Mouse (Mus musculus) lung, embryonic 16.5 days (tissue): ENCODE data around the gene Rdh12. TPM values are rescaled to one million over a fixed set of nuclear protein-coding genes. Genes with fewer than 3 reads are reported as not detected.
A peak's percentile ranks its signal among the peaks of the same experiment; 100 is the strongest.
"Not testable (repeated sequence)": the region's sequence is repeated elsewhere in the genome, so short reads cannot be mapped to it uniquely, and the experiment has no call there.

Experiments
- ATAC-seq: fragments of 200-750 bp; cut with Nextera tagmentation; 2 replicates; pipeline ENCODE4 v1.8.0; 2017; ENCODE audit warnings: low read depth, mild to moderate bottlenecking, moderate library complexity
- H3K27ac ChIP-seq: fragments of 300-500 bp; sonication (generic); 2 replicates; pipeline ENCODE4 v1.5.1; 2014; ENCODE audit warnings: mild to moderate bottlenecking, control low read depth, low read length
- H3K27me3 ChIP-seq: fragments of 300-500 bp; sonication (generic); 2 replicates; pipeline ENCODE4 v1.6.1; 2014; ENCODE audit warnings: low read depth, low read length, mixed read lengths; ENCODE audit not compliant: control insufficient read depth, insufficient read depth
- H3K36me3 ChIP-seq: fragments of 300-500 bp; sonication (generic); 2 replicates; pipeline ENCODE4 v1.6.1; 2014; ENCODE audit warnings: low read length; ENCODE audit not compliant: control insufficient read depth, insufficient read depth
- H3K4me1 ChIP-seq: fragments of 300-500 bp; sonication (generic); replicated peaks from 2 replicates; pipeline ENCODE4 v1.6.1; 2014; ENCODE audit warnings: low read length, mixed read lengths; ENCODE audit not compliant: control insufficient read depth, insufficient read depth
- H3K4me2 ChIP-seq: fragments of 300-500 bp; sonication (generic); 2 replicates; pipeline ENCODE4 v1.6.1; 2014; ENCODE audit warnings: low read depth, low read length, control low read depth
- H3K4me3 ChIP-seq: fragments of 300-500 bp; sonication (generic); 2 replicates; pipeline ENCODE4 v1.5.1; 2014; ENCODE audit warnings: mild to moderate bottlenecking, low read length, control low read depth
- H3K9ac ChIP-seq: fragments of 300-500 bp; sonication (generic); 2 replicates; pipeline ENCODE4 v1.6.1; 2014; ENCODE audit warnings: low read length, control low read depth
- H3K9me3 ChIP-seq: fragments of 300-500 bp; sonication (generic); 2 replicates; pipeline ENCODE4 v1.6.1; 2016; ENCODE audit warnings: low read length; ENCODE audit not compliant: control insufficient read depth
- WGBS: fragments of 180-500 bp; shearing (Covaris S2); extraction: QIAGEN DNeasy Blood & Tissue Kit; methylation state at CpG from one replicate; pipeline ENCODE4 v1.1.7; 2014; 5-methylcytosine and 5-hydroxymethylcytosine counted together
- polyA plus RNA-seq: library from polyadenylated mRNA; unstranded; fragments of >200 nt; fragmentation: Nextera tagmentation; extraction: Ambion mirVana; gene quantifications from 2 replicates; pipeline ENCODE4 v1.2.1, GENCODE M21; 2015

Rdh12 gene
- polyA plus RNA-seq, 1 experiment from 2014 or later = 2.1 TPM

DNA sequence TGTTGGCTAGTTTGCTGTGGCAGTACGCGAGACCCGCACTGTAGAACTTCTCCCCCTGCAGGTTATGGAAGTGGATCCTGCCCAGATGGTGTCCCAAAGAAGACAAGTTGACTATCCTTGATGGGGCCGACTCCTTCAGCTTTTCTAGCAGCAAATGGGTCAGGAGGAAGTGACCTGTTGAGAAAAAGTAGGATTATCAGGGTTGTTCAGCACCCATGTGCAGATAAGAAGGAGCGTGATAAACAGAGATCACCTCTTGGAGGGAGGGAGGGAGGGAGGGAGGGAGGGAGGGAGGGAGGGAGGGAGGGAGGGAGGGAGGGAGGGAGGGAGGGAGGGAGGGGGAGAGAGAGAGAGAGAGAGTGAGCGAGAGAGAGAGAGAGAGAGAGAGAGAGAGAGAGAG is 23.6 kb upstream of the Rdh12 start:
- not testable (repeated sequence) for H3K9me3 ChIP-seq, H3K27ac ChIP-seq, ATAC-seq, H3K4me3 ChIP-seq, H3K9ac ChIP-seq, H3K27me3 ChIP-seq, H3K4me2 ChIP-seq, H3K4me1 ChIP-seq
- peaks cover 31% of the 10 kb centered on the region for H3K36me3 ChIP-seq
- 82% methylated on average over 5 of the region's 6 CpGs for WGBS

- Histone ChIP-seq H3K9ac (peak overlapping the region; percentile 70), H3K27me3 (no peaks in the 10 kb centered on the region), H3K27ac (peak overlapping the region; percentile 3), H3K4me3 (peak overlapping the region; percentile 63), H3K4me2 (peak overlapping the region; percentile 72), H3K9me3 (no peaks in the 10 kb centered on the region), H3K4me1 (peaks cover 9% of the 10 kb centered on the region; the same call in 1 of the 2 replicates), H3K36me3 (peaks cover 2% of the 10 kb centered on the region; the same call in 1 of the 2 replicates)
- WGBS = under 1% methylated on average over 18 of the region's 18 CpGs
- peak; percentile 86 for ATAC-seq
Measured at GRCm38 (mm10) chr12:79190931-79191673, 17.6 kb upstream of the Rdh12 start.

DNA sequence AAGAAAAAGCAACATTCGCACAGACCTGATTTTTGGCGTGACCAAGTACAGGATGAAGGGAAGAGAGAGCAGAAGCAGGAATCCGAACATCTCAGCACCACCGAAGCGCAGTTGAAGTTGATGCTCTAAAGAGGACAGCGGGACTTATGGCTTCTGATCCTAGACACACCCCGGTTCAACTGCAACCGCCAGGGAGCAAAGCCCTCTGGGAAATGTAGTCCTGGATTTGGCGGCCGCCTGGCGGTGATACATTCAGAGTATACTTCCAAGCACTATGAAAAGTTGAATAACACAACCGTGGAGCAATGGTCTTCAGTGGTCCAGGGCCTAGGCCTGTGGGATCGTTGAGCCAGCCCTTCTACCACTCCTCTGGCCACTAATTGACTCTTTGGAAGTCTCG is 17.0 kb upstream of the Rdh12 start:
- ATAC-seq = peak; percentile 90
- no peaks in the 10 kb centered on the region for H3K27me3 ChIP-seq
- no peaks in the 10 kb centered on the region for H3K9me3 ChIP-seq
- peak overlapping the region; percentile 3 for H3K27ac ChIP-seq
- H3K9ac ChIP-seq = peak overlapping the region; percentile 70
- H3K4me1 ChIP-seq = peaks cover 9% of the 10 kb centered on the region; the same call in 1 of the 2 replicates
- peak overlapping the region; percentile 63 for H3K4me3 ChIP-seq
- no peaks in the 10 kb centered on the region for H3K36me3 ChIP-seq
- peak overlapping the region; percentile 72 for H3K4me2 ChIP-seq
- WGBS = 5% methylated on average over 14 of the region's 14 CpGs

- ATAC-seq = no peak
- 53% methylated on average over 6 of the region's 6 CpGs for WGBS
- no peaks in the 10 kb centered on the region for H3K36me3 ChIP-seq
- H3K9me3 ChIP-seq = no peaks in the 10 kb centered on the region
- H3K9ac ChIP-seq = peak within 1 kb of the TSS; percentile 70
- peak within 1 kb of the TSS; percentile 3 for H3K27ac ChIP-seq
- H3K4me1 ChIP-seq = peaks cover 9% of the 10 kb centered on the region; the same call in 1 of the 2 replicates
- H3K4me3 ChIP-seq = peak within 1 kb of the TSS; percentile 63
- peak within 1 kb of the TSS; percentile 72 for H3K4me2 ChIP-seq
- no peaks in the 10 kb centered on the region for H3K27me3 ChIP-seq
Measured at GRCm38 (mm10) chr12:79192193-79192592, 16.5 kb upstream of the Rdh12 start, which contains the start of gene Rdh11. Gene Rdh11 (minus strand): TSS chr12:79192293.

GRCm38 (mm10) chr12:79193441-79193840 is 15.3 kb upstream of the Rdh12 start:
- Histone ChIP-seq H3K4me3 (no peak overlapping the region), H3K36me3 (no peaks in the 10 kb centered on the region), H3K27ac (no peak overlapping the region), H3K9ac (no peak overlapping the region), H3K4me2 (no peak overlapping the region), H3K4me1 (peaks cover 9% of the 10 kb centered on the region; the same call in 1 of the 2 replicates), H3K27me3 (no peaks in the 10 kb centered on the region), H3K9me3 (no peaks in the 10 kb centered on the region)
- 0 out of 2 replicates have a peak, but pooled peaks have one; percentile 22 for ATAC-seq
- WGBS = 3% methylated on average over 3 of the region's 3 CpGs

DNA sequence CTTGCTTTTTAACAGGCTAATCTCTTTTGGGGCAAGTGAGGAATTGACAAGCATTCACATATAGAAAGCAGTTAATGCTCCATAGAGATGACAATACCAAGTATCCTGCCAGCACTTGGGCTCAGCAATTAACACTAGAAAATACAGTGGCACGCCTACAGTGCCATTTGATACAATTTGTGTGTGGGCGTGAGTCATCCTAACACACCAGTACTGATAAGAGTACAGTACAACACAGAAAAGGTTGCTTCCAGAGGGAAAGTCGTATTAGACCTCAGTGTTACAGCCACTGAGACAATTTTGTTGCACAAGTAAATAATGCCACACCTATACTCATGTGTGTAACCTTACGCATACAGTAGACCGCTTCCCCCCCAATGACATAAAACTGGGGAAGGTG is 11.6 kb upstream of the Rdh12 start:
- H3K9ac ChIP-seq = no peak overlapping the region
- no peaks in the 10 kb centered on the region for H3K27me3 ChIP-seq
- H3K4me1 ChIP-seq = no peaks in the 10 kb centered on the region
- no peak overlapping the region for H3K4me3 ChIP-seq
- no peak overlapping the region for H3K4me2 ChIP-seq
- H3K9me3 ChIP-seq = no peaks in the 10 kb centered on the region
- ATAC-seq = no peak
- H3K27ac ChIP-seq = no peak overlapping the region
- 80% methylated on average over 5 of the region's 5 CpGs for WGBS
- H3K36me3 ChIP-seq = no peaks in the 10 kb centered on the region

- Histone ChIP-seq H3K27me3 (no peaks in the 10 kb centered on the region), H3K9me3 (no peaks in the 10 kb centered on the region), H3K27ac (no peak overlapping the region), H3K9ac (no peak overlapping the region), H3K4me1 (no peaks in the 10 kb centered on the region), H3K4me3 (no peak overlapping the region), H3K4me2 (no peak overlapping the region), H3K36me3 (no peaks in the 10 kb centered on the region)
- 67% methylated on average over 3 of the region's 3 CpGs for WGBS
- no peak for ATAC-seq
Measured at GRCm38 (mm10) chr12:79201882-79202281, 6.8 kb upstream of the Rdh12 start.

- WGBS = 78% methylated on average over 8 of the region's 8 CpGs
- H3K9ac ChIP-seq = no peak overlapping the region
- ATAC-seq = no peak
- no peak overlapping the region for H3K27ac ChIP-seq
- H3K36me3 ChIP-seq = no peaks in the 10 kb centered on the region
- peaks cover 6% of the 10 kb centered on the region; the same call in 1 of the 2 replicates for H3K4me1 ChIP-seq
- no peak overlapping the region for H3K4me2 ChIP-seq
- H3K4me3 ChIP-seq = no peak overlapping the region
- no peaks in the 10 kb centered on the region for H3K9me3 ChIP-seq
- H3K27me3 ChIP-seq = no peaks in the 10 kb centered on the region
Measured at GRCm38 (mm10) chr12:79211447-79211846, 2.7 kb downstream of the Rdh12 start.

- no peak overlapping the region for H3K9ac ChIP-seq
- no peak for ATAC-seq
- no peaks in the 10 kb centered on the region for H3K27me3 ChIP-seq
- H3K27ac ChIP-seq = no peak overlapping the region
- no peaks in the 10 kb centered on the region for H3K9me3 ChIP-seq
- no peaks in the 10 kb centered on the region for H3K4me1 ChIP-seq
- H3K36me3 ChIP-seq = no peaks in the 10 kb centered on the region
- H3K4me2 ChIP-seq = no peak overlapping the region
- WGBS = 55% methylated on average over 5 of the region's 5 CpGs
- no peak overlapping the region for H3K4me3 ChIP-seq
Measured at GRCm38 (mm10) chr12:79217511-79217910, 8.8 kb downstream of the Rdh12 start.
